Mouse (Mus musculus): Measurements from ENCODE around the gene Krtcap3.

The Krtcap3 gene

DNA sequence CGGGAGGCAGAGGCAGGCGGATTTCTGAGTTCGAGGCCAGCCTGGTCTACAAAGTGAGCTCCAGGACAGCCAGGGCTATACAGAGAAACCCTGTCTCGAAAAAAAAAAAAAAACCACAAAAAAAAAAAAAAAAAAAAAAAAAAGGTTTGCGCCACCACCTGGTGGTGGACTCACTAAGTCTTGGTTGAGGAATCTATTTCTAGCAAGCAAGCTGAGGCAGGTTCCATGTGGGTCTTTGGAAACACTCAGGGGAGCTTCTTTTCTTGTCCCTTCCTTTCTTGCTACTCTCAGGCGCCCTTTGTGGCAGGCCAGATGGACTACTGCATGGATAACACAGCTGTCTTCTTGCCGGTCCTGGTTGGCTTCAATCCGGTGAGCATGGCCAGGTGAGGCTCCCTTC is 50.4 kb downstream of the Krtcap3 start:
- DNase-seq (ENCODE audit: low spot score): no peak
